Mouse (Mus musculus) fibroblast of lung, adult 2 months (primary cell): ENCODE results near the gene Wdpcp.
A peak's percentile ranks its signal among the peaks of the same experiment; 100 is the strongest.

Experiments
- DNase-seq: peaks from one replicate; pipeline ENCODE4 v3.0.0-alpha.2; 2011; ENCODE audit warnings: low read depth

Gene Wdpcp

GRCm38 (mm10) chr11:21569456-21570108, 2.5 kb upstream of the Wdpcp start:
- DNase-seq = no peak

GRCm38 (mm10) chr11:21570109-21570474, 1.9 kb upstream of the Wdpcp start:
- no peak for DNase-seq

GRCm38 (mm10) chr11:21570973-21571372, 1.1 kb upstream of the Wdpcp start:
- DNase-seq = no peak

- no peak for DNase-seq
Observed at GRCm38 (mm10) chr11:21581472-21581871, 9.4 kb downstream of the Wdpcp start.

- no peak for DNase-seq
Observed at GRCm38 (mm10) chr11:21583286-21583685, 11.3 kb downstream of the Wdpcp start.

GRCm38 (mm10) chr11:21602497-21602896, 30.5 kb downstream of the Wdpcp start:
- DNase-seq = peak; percentile 51

GRCm38 (mm10) chr11:21615915-21616314, 43.9 kb downstream of the Wdpcp start:
- DNase-seq = no peak

GRCm38 (mm10) chr11:21634171-21634907, 62.3 kb downstream of the Wdpcp start:
- no peak for DNase-seq

- no peak for DNase-seq
Observed at GRCm38 (mm10) chr11:21638341-21638740, 66.3 kb downstream of the Wdpcp start.

GRCm38 (mm10) chr11:21639534-21639933, 67.5 kb downstream of the Wdpcp start:
- DNase-seq = no peak

GRCm38 (mm10) chr11:21644231-21644630, 72.2 kb downstream of the Wdpcp start:
- no peak for DNase-seq

- no peak for DNase-seq
Observed at GRCm38 (mm10) chr11:21646136-21646535, 74.1 kb downstream of the Wdpcp start.

GRCm38 (mm10) chr11:21658985-21659384, 87.0 kb downstream of the Wdpcp start:
- DNase-seq = peak; percentile 14

GRCm38 (mm10) chr11:21677034-21677433, 105.0 kb downstream of the Wdpcp start:
- no peak for DNase-seq

GRCm38 (mm10) chr11:21688441-21688840, 116.4 kb downstream of the Wdpcp start:
- no peak for DNase-seq

- DNase-seq = no peak
Observed at GRCm38 (mm10) chr11:21690730-21691129, 118.7 kb downstream of the Wdpcp start.

GRCm38 (mm10) chr11:21694087-21694486, 122.1 kb downstream of the Wdpcp start:
- DNase-seq = no peak

- no peak for DNase-seq
Observed at GRCm38 (mm10) chr11:21697642-21698041, 125.6 kb downstream of the Wdpcp start.

GRCm38 (mm10) chr11:21713508-21713907, 141.5 kb downstream of the Wdpcp start:
- no peak for DNase-seq

GRCm38 (mm10) chr11:21714065-21714464, 142.0 kb downstream of the Wdpcp start:
- DNase-seq = no peak

GRCm38 (mm10) chr11:21726329-21726728, 154.3 kb downstream of the Wdpcp start:
- DNase-seq = no peak

- no peak for DNase-seq
Observed at GRCm38 (mm10) chr11:21729056-21729455, 157.0 kb downstream of the Wdpcp start.

- no peak for DNase-seq
Observed at GRCm38 (mm10) chr11:21729961-21730360, 157.9 kb downstream of the Wdpcp start.

- no peak for DNase-seq
Observed at GRCm38 (mm10) chr11:21735272-21735671, 163.2 kb downstream of the Wdpcp start.
